Mouse (Mus musculus) liver, embryonic 14.5 days (tissue): ENCODE results near the gene Scarb2. TPM values are rescaled to one million over a fixed set of nuclear protein-coding genes. Genes with fewer than 3 reads are reported as not detected.
A peak's percentile ranks its signal among the peaks of the same experiment; 100 is the strongest.

ENCODE experiments used
- ATAC-seq: fragments of 200-750 bp; cut with Nextera tagmentation; 2 replicates; pipeline ENCODE4 v1.8.0; 2017; ENCODE audit warnings: moderate number of reproducible peaks, mild to moderate bottlenecking, moderate library complexity; ENCODE audit not compliant: insufficient read depth
- DNase-seq, 3 experiments: peaks; one replicate each; pipeline ENCODE4 v3.0.0-alpha.2; 2012 to 2013; ENCODE audit warnings: low read depth in 3 of 3, low spot score in 3 of 3
- H3K27ac ChIP-seq: fragments of 300-500 bp; sonication (generic); 2 replicates; pipeline ENCODE4 v1.5.1; 2014; ENCODE audit warnings: moderate library complexity, mild to moderate bottlenecking, control low read depth, inconsistent platforms
- H3K27me3 ChIP-seq: fragments of 300-500 bp; sonication (generic); 2 replicates; pipeline ENCODE4 v1.6.1; 2014; ENCODE audit warnings: mild to moderate bottlenecking, low read length, moderate library complexity; ENCODE audit not compliant: control insufficient read depth, insufficient read depth
- H3K36me3 ChIP-seq: fragments of 300-500 bp; sonication (generic); replicated peaks from 2 replicates; pipeline ENCODE4 v1.6.1; 2014; ENCODE audit warnings: low read depth; ENCODE audit not compliant: control insufficient read depth, insufficient read depth
- H3K4me1 ChIP-seq, 2 experiments: fragments of 200-500 bp in 1 of 2; fragments of 300-500 bp in 1 of 2; sonication (generic) in 1 of 2; replicated peaks; 2 replicates each; pipeline ENCODE4 v1.6.1; 2012 to 2014; ENCODE audit warnings: antibody characterized with exemption in 1 of 2, inconsistent platforms in 1 of 2, low read length in 1 of 2; ENCODE audit not compliant: control insufficient read depth in 2 of 2, insufficient read depth in 2 of 2
- H3K4me2 ChIP-seq: fragments of 300-500 bp; sonication (generic); 2 replicates; pipeline ENCODE4 v1.6.1; 2014; ENCODE audit warnings: low read depth, mild to moderate bottlenecking, control low read depth, moderate library complexity
- H3K4me3 ChIP-seq, 2 experiments: fragments of 200-500 bp in 1 of 2; fragments of 300-500 bp in 1 of 2; sonication (generic) in 1 of 2; 2 replicates each; pipeline ENCODE4 v1.5.1; 2012 to 2014; ENCODE audit warnings: low read depth in 2 of 2, low read length in 2 of 2, mild to moderate bottlenecking in 2 of 2, control low read depth in 1 of 2, inconsistent platforms in 1 of 2, moderate library complexity in 1 of 2; ENCODE audit not compliant: insufficient read depth in 1 of 2
- H3K9ac ChIP-seq: fragments of 300-500 bp; sonication (generic); replicated peaks from 2 replicates; pipeline ENCODE4 v1.6.1; 2014; ENCODE audit warnings: mild to moderate bottlenecking, control low read depth, moderate library complexity
- H3K9me3 ChIP-seq: fragments of 300-500 bp; sonication (generic); 2 replicates; pipeline ENCODE4 v1.6.1; 2016; ENCODE audit warnings: low read length, mixed read lengths; ENCODE audit not compliant: control insufficient read depth
- CTCF ChIP-seq: IDR thresholded peaks from 2 replicates; pipeline ENCODE4 v1.5.1; 2016; ENCODE audit warnings: antibody characterized with exemption, low read depth, control low read depth
- EP300 ChIP-seq: IDR thresholded peaks from 2 replicates; pipeline ENCODE4 v1.6.1; 2016; ENCODE audit warnings: antibody characterized with exemption, low read depth
- WGBS: fragments of 180-500 bp; shearing (Covaris S2); extraction: QIAGEN DNeasy Blood & Tissue Kit; methylation state at CpG from one replicate; pipeline ENCODE4 v1.1.7; 2014; ENCODE audit not compliant: insufficient replicate concordance; 5-methylcytosine and 5-hydroxymethylcytosine counted together
- polyA plus RNA-seq, 2 experiments: library from polyadenylated mRNA; depleted of rRNA in 1 of 2; stranded (reverse) in 1 of 2; unstranded in 1 of 2; fragments of >200 nt; fragmentation: Nextera tagmentation in 1 of 2; extraction: Ambion mirVana in 1 of 2; gene quantifications; 2 replicates each; pipeline versions ENCODE4 v1.2.1 to v1.2.3; 2012 to 2014

Scarb2 gene
- polyA plus RNA-seq, 2 experiments, result 5.2 to 5.7 TPM

DNA sequence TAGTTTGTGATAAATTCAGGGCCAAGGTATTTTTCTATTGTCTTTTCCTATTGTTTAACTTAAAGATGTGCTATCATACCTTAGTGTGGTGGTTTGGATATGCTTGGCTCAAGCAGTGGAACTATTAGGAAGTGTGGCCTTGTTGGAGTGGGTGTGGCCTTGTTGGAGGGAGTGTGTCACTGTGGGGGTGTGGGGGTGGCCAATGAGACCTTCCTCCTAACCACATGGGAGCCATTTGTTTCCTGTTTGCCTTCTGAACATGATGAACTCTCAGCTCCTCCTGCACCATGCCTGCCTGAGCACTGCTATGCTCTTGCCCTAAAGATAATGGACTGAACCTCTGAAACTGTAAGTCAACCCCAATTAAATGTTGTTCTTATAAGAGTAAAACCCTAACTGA is 4.6 kb upstream of the Scarb2 start:
- no peak for DNase-seq
- Histone ChIP-seq H3K36me3 (no peaks in the 10 kb centered on the region), H3K4me1 (peaks cover 2 to 7% of the 10 kb centered on the region in 2 experiments), H3K4me3 (no peak overlapping the region), H3K9me3 (no peaks in the 10 kb centered on the region), H3K4me2 (no peak overlapping the region), H3K9ac (no peak overlapping the region), H3K27ac (no peak overlapping the region), H3K27me3 (no peaks in the 10 kb centered on the region)
- no peak for ATAC-seq
- TF ChIP-seq CTCF, result no peak
- no peak for TF ChIP-seq EP300

DNA sequence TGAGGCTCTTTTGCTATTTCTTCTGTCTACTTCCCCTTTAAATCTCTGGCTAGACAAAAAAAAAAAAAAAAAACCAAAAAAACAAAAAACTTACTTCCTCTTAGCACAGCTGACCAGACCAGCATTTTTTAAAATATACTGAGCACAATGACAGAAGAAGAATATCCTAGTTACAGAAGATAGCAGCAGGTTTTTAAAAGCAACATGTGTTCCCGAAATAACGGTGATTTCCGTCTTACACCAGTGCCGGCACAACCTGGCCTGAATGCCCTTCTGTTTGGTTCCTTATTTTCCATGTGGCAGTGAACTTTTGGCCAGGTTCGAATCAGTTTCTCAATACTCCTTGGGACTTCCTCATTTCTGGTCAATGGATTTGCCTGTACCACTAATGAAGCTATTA is 2.2 kb upstream of the Scarb2 start:
- DNase-seq, result peak in 1 of 3 experiments; percentile 11
- H3K4me2 ChIP-seq, result no peak overlapping the region
- TF ChIP-seq CTCF (no peak), EP300 (no peak)

DNA sequence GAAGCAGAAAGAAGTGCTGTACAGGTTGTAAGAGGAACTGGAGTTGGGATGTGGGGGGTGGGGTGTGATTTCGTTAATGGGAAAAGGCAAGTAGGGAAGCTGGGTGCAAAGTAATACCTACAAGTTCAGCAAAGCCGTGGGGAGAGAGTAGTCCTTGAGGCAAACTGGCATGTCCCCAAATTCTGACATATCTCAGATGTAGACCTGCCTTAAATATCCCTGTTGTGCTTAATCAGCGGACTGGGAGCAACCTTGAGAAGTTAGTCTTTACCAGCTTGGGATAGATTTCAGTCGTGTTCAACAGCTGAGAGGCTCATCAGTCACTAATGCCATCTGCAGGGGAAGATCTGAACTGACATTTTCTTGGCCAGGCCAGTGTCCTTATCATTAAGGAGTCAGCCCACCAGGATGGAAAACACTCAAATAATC is 318 bp downstream of the Scarb2 start:
- TF ChIP-seq EP300 (no peak), CTCF (peak; percentile 44; the same call in 1 of the 2 replicates)
- 19% methylated on average over 4 of the region's 4 CpGs for WGBS
- no peaks in the 10 kb centered on the region for H3K9me3 ChIP-seq
- peak overlapping the region; percentile 76 for H3K4me2 ChIP-seq
- H3K27me3 ChIP-seq, result no peaks in the 10 kb centered on the region
- no peak overlapping the region for H3K9ac ChIP-seq
- H3K36me3 ChIP-seq, result no peaks in the 10 kb centered on the region
- ATAC-seq (no peak), DNase-seq (peak in 1 of 3 experiments; percentile 16)
- H3K27ac ChIP-seq, result no peak overlapping the region
- no peak overlapping the region; a peak in 1 of 4 replicates for H3K4me3 ChIP-seq
- H3K4me1 ChIP-seq, result peaks cover 7 to 23% of the 10 kb centered on the region in 2 experiments

More for the DNA sequence above, 2.2 kb upstream of the Scarb2 start:
- Histone ChIP-seq H3K27ac (no peak overlapping the region), H3K9ac (no peak overlapping the region), H3K4me1 (peaks cover 7 to 18% of the 10 kb centered on the region in 2 experiments), H3K36me3 (no peaks in the 10 kb centered on the region), H3K9me3 (no peaks in the 10 kb centered on the region), H3K27me3 (no peaks in the 10 kb centered on the region), H3K4me3 (no peak overlapping the region)
- 18% methylated on average over 5 of the region's 5 CpGs for WGBS
- no peak for ATAC-seq

DNA sequence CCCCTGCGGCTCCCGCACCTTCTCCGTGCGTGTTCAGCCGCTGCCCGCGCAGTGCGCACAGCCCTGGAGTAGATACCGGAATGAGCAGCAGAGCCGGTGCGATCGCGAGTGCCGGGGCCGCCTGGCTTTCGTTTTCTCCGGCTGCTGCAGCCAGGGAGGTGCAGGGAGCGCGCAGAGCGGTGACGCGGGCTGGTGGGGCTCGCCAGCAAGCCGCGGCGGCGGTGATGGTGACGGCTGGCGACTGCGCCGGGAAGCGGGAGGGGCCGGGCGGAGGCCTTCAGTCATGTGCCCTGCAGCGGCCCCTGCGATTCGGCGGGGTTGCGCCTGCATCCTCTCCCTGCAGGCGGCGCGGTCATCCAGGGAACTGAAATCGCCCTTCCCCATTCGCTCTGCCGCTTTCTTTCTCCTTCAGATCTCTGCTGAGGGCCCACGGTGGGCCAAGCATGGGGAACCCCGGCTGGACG is 1.2 kb downstream of the Scarb2 start:
- peak; percentile 70 to 79 (median 75) for DNase-seq
- H3K27me3 ChIP-seq, result no peaks in the 10 kb centered on the region
- H3K4me2 ChIP-seq, result peak overlapping the region; percentile 76
- H3K9me3 ChIP-seq, result no peaks in the 10 kb centered on the region
- peak overlapping the region; percentile 32 for H3K9ac ChIP-seq
- H3K4me1 ChIP-seq, result peaks cover 7 to 23% of the 10 kb centered on the region in 2 experiments
- peak; percentile 96 for ATAC-seq
- TF ChIP-seq EP300 (no peak), CTCF (peak; percentile 72)
- H3K4me3 ChIP-seq, result peak overlapping the region; percentile 62 to 87
- WGBS, result under 1% methylated on average over 48 of the region's 48 CpGs
- H3K36me3 ChIP-seq, result no peaks in the 10 kb centered on the region
- no peak overlapping the region for H3K27ac ChIP-seq

GRCm38 (mm10) chr5:92504676-92505400 is 1.8 kb downstream of the Scarb2 start:
- ATAC-seq, result peak; percentile 74

More at GRCm38 (mm10) chr5:92504676-92505400, 1.8 kb downstream of the Scarb2 start:
- TF ChIP-seq EP300, result no peak
- TF ChIP-seq CTCF, result no peak
- WGBS, result under 1% methylated on average over 35 of the region's 35 CpGs
- Histone ChIP-seq H3K9me3 (no peaks in the 10 kb centered on the region), H3K4me2 (peak overlapping the region; percentile 76), H3K9ac (peak overlapping the region; percentile 32), H3K27ac (no peak overlapping the region), H3K27me3 (no peaks in the 10 kb centered on the region), H3K4me1 (peaks cover 7 to 23% of the 10 kb centered on the region in 2 experiments), H3K36me3 (no peaks in the 10 kb centered on the region), H3K4me3 (peak overlapping the region; percentile 62 to 87)
- peak in 1 of 3 experiments; percentile 16 for DNase-seq
